Mouse (Mus musculus): ENCODE data around the gene Pgap2. TPM values are rescaled to one million over a fixed set of nuclear protein-coding genes. Genes with fewer than 3 reads are reported as not detected.

The Pgap2 gene
- total and polyA plus RNA-seq, 3 experiments, result 21.1 to 91.1 TPM; not detected in 1

DNA sequence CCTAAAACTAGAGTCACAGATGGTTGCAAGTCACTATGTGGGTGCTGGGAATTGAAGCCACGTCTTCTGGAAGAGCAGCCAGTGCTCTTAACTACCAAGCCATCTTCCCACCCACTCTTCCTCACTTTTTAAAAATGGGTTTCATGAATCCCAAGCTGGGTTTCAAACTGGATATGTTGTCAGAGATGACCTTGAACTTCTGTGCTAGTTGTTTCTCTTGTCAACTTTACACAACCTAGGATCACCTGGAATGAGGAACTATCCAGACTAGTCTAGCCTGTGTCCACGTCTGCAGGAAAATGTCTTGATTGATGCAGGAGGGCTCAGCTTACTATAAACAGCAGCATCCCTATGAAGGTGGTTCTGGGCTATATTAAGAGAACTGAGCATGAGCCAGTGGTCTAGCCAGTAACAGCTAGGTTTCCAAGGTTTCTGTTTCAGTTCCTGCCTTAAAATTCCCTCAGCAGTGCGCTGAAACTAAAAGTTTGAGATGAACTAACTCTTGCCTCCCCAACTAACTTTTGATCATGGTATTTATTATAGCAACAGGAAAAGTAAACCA lies 5.6 kb upstream of the Pgap2 start:
- no peak for TF ChIP-seq ZC3H11A (IDR thresholded peaks at IDR 0.05; ENCODE audit: low read depth, low read length)
- Histone ChIP-seq H3K27ac (ENCODE audit: control insufficient read depth, low read depth, low read length) (no peak overlapping the region), H3K79me2 (ENCODE audit: control insufficient read depth, insufficient read depth, low read length, poor library complexity) (peaks cover 66% of the 10 kb centered on the region), H3K9ac (ENCODE audit: control insufficient read depth, low read depth, low read length, poor library complexity, severe bottlenecking) (no peak overlapping the region), H3K36me3 (ENCODE audit: control insufficient read depth in 1 of 2, insufficient read depth in 2 of 2, low read length in 2 of 2) (peaks cover 24 to 47% of the 10 kb centered on the region in 2 experiments), H3K9me3 (replicated peaks; ENCODE audit: insufficient read depth, low read length) (no peaks in the 10 kb centered on the region), H3K4me1 (ENCODE audit: control insufficient read depth in 1 of 2, insufficient read depth in 2 of 2, low read length in 2 of 2) (peaks cover 4 to 11% of the 10 kb centered on the region in 2 experiments; a peak in 3 of 4 replicates), H3K4me3 (ENCODE audit: control insufficient read depth in 1 of 2, insufficient read depth in 1 of 2, low read depth in 2 of 2, low read length in 2 of 2) (no peak overlapping the region), H3K27me3 (ENCODE audit: control insufficient read depth in 1 of 2, insufficient read depth in 2 of 2, low read length in 2 of 2) (no peaks in the 10 kb centered on the region)
- DNase-seq (ENCODE audit: low read depth, low spot score), result no peak

DNA sequence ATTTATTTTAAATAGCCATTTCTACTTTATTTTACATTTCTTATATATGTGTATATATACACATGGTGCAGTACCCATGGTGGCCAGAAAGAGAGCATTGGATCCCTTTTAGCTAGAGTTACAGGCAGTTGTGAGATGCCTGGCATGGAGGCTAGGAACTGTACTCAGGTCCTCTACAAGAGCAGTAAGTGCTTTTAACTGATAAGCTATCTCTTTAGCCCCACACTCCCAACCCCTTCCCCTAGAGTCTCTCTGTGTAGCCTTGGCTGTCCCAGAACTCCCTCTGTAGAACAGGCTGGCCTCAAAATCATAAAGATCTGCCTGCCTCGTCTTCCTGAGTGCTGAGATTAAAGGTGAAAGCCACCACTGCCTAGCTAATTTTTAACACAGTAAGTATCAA lies 4.4 kb upstream of the Pgap2 start:
- TF ChIP-seq MEF2A (IDR thresholded peaks at IDR 0.05; ENCODE audit: extremely low read depth, insufficient replicate concordance, low read depth, low read length, poor library complexity, severe bottlenecking), result no peak
- peak in 2 of 3 experiments; percentile 25 to 30; a peak in 2 of 6 replicates for TF ChIP-seq CTCF (IDR thresholded peaks at IDR 0.05 in 2 of 3, conservative IDR thresholded peaks at IDR 0.05 in 1 of 3; ENCODE audit: control insufficient read depth in 1 of 3, insufficient read depth in 1 of 3, low read depth in 2 of 3, low read length in 3 of 3, poor library complexity in 1 of 3, severe bottlenecking in 1 of 3)
- TF ChIP-seq RCOR1 (IDR thresholded peaks at IDR 0.05; ENCODE audit: low read depth, low read length), result peak; percentile 76
- TF ChIP-seq SIN3A (IDR thresholded peaks at IDR 0.05; ENCODE audit: low read length), result peak; percentile 52; the same call in 1 of the 2 replicates
- peak; percentile 89 for TF ChIP-seq TCF12 (IDR thresholded peaks at IDR 0.05; ENCODE audit: low read depth, low read length)
- no peak for TF ChIP-seq ZMIZ1 (IDR thresholded peaks at IDR 0.05; ENCODE audit: low read depth, low read length)
- TF ChIP-seq MYC (IDR thresholded peaks at IDR 0.05; ENCODE audit: low read depth, low read length), result 0 out of 2 replicates have a peak, but pooled peaks have one; percentile 11
- peak; percentile 92 for TF ChIP-seq GATA1 (IDR thresholded peaks at IDR 0.05; ENCODE audit: low read depth, low read length)
- TF ChIP-seq TBP (IDR thresholded peaks at IDR 0.05; ENCODE audit: low read depth, low read length), result 0 out of 2 replicates have a peak, but pooled peaks have one; percentile 14
- peak; percentile 81 to 86 for TF ChIP-seq EP300 (IDR thresholded peaks at IDR 0.05; ENCODE audit: low read depth in 1 of 2, low read length in 2 of 2)
- TF ChIP-seq E2F4 (IDR thresholded peaks at IDR 0.05; ENCODE audit: borderline replicate concordance, low read depth, low read length), result no peak
- peak; percentile 85 for TF ChIP-seq TAL1 (IDR thresholded peaks at IDR 0.05; ENCODE audit: low read length)
- TF ChIP-seq ZC3H11A (IDR thresholded peaks at IDR 0.05; ENCODE audit: low read depth, low read length), result 0 out of 2 replicates have a peak, but pooled peaks have one; percentile 5
- TF ChIP-seq POLR2A (IDR thresholded peaks at IDR 0.05; ENCODE audit: control insufficient read depth in 1 of 2, insufficient read depth in 1 of 2, low read depth in 1 of 2, low read length in 2 of 2, poor library complexity in 1 of 2), result no peak
- no peak for TF ChIP-seq ZKSCAN1 (IDR thresholded peaks at IDR 0.05; ENCODE audit: low read depth, low read length)
- 0 out of 2 replicates have a peak, but pooled peaks have one; percentile 28 for TF ChIP-seq HCFC1 (IDR thresholded peaks at IDR 0.05; ENCODE audit: low read depth, low read length)
- TF ChIP-seq ETS1 (IDR thresholded peaks at IDR 0.05; ENCODE audit: low read depth, low read length), result peak; percentile 53; the same call in 1 of the 2 replicates
- peak; percentile 85 for DNase-seq (ENCODE audit: low read depth, low spot score)
- no peaks in the 10 kb centered on the region for H3K9me3 ChIP-seq (replicated peaks; ENCODE audit: insufficient read depth, low read length)
- H3K27ac ChIP-seq (ENCODE audit: control insufficient read depth, low read depth, low read length), result no peak overlapping the region
- peaks cover 21 to 45% of the 10 kb centered on the region in 2 experiments for H3K36me3 ChIP-seq (ENCODE audit: control insufficient read depth in 1 of 2, insufficient read depth in 2 of 2, low read length in 2 of 2)
- H3K4me3 ChIP-seq (ENCODE audit: control insufficient read depth in 1 of 2, insufficient read depth in 1 of 2, low read depth in 2 of 2, low read length in 2 of 2), result no peak overlapping the region
- H3K27me3 ChIP-seq (ENCODE audit: control insufficient read depth in 1 of 2, insufficient read depth in 2 of 2, low read length in 2 of 2), result no peaks in the 10 kb centered on the region
- peaks cover 63% of the 10 kb centered on the region for H3K79me2 ChIP-seq (ENCODE audit: control insufficient read depth, insufficient read depth, low read length, poor library complexity)
- H3K9ac ChIP-seq (ENCODE audit: control insufficient read depth, low read depth, low read length, poor library complexity, severe bottlenecking), result no peak overlapping the region
- peaks cover 4 to 11% of the 10 kb centered on the region in 2 experiments; a peak in 3 of 4 replicates for H3K4me1 ChIP-seq (ENCODE audit: control insufficient read depth in 1 of 2, insufficient read depth in 2 of 2, low read length in 2 of 2)
